Mouse (Mus musculus): ENCODE data around the gene Cdk10. TPM values are rescaled to one million over a fixed set of nuclear protein-coding genes. Genes with fewer than 3 reads are reported as not detected.

Cdk10 gene
- total and polyA plus RNA-seq, 3 experiments = 24.8 to 35.7 (median 33.9) TPM

GRCm38 (mm10) chr8:123188006-123188405, 36.6 kb upstream of the Cdk10 start:
- Histone ChIP-seq H3K9me3 (replicated peaks; ENCODE audit: low read length) (peaks cover 2% of the 10 kb centered on the region), H3K9ac (ENCODE audit: insufficient read depth, low read depth) (no peak overlapping the region), H3K27me3 (replicated peaks) (peaks cover 55% of the 10 kb centered on the region), H3K79me2 (replicated peaks; ENCODE audit: control insufficient read depth, extremely low read depth, insufficient read depth, poor library complexity, severe bottlenecking) (no peaks in the 10 kb centered on the region), H3K27ac (ENCODE audit: insufficient read depth, low read depth) (no peak overlapping the region), H3K36me3 (replicated peaks in 1 of 2; ENCODE audit: control insufficient read depth in 1 of 2, insufficient read depth in 1 of 2, low read length in 1 of 2) (no peaks in the 10 kb centered on the region), H3K4me3 (replicated peaks in 1 of 3; ENCODE audit: low read depth in 2 of 3, low read length in 2 of 3, poor library complexity in 1 of 3) (no peak overlapping the region), H3K4me1 (ENCODE audit: control insufficient read depth in 1 of 2, insufficient read depth in 2 of 2) (peaks cover 0 to 3% of the 10 kb centered on the region in 2 experiments; a peak in 2 of 4 replicates), H3K4me2 (ENCODE audit: insufficient read depth, low read depth, poor library complexity, severe bottlenecking) (no peak overlapping the region)
- DNase-seq (ENCODE audit: extremely low read depth) = no peak
- dilution Hi-C loops (cut with MboI; ENCODE audit: extremely low pct_ligation_motif_present, extremely low pct_unique_long_range_greater_than_20kb, low sequenced_read_pairs) = no loop called here
- TF ChIP-seq ELF1 (IDR thresholded peaks at IDR 0.05; ENCODE audit: low read depth, low read length) (no peak), NELFE (IDR thresholded peaks at IDR 0.05; ENCODE audit: low read depth, low read length) (no peak), HCFC1 (IDR thresholded peaks at IDR 0.05; ENCODE audit: low read depth, low read length) (no peak), GABPA (IDR thresholded peaks at IDR 0.05; ENCODE audit: insufficient replicate concordance, low read depth, low read length) (no peak), MYC (IDR thresholded peaks at IDR 0.05; ENCODE audit: low read depth, low read length) (no peak), BHLHE40 (IDR thresholded peaks at IDR 0.05; ENCODE audit: low read depth, low read length) (no peak), ZC3H11A (IDR thresholded peaks at IDR 0.05; ENCODE audit: low read depth, low read length) (no peak), RCOR1 (conservative IDR thresholded peaks at IDR 0.05; ENCODE audit: low read depth, low read length) (no peak), CHD1 (IDR thresholded peaks at IDR 0.05; ENCODE audit: low read depth, low read length) (no peak), ETS1 (conservative IDR thresholded peaks at IDR 0.05; ENCODE audit: low read depth, low read length) (no peak), TCF12 (IDR thresholded peaks at IDR 0.05; ENCODE audit: low read depth, low read length) (no peak), USF1 (IDR thresholded peaks at IDR 0.05; ENCODE audit: low read depth, low read length) (no peak), PAX5 (IDR thresholded peaks at IDR 0.05; ENCODE audit: low read length) (no peak), CTCF (conservative IDR thresholded peaks at IDR 0.05 in 1 of 2, IDR thresholded peaks at IDR 0.05 in 1 of 2; ENCODE audit: low read depth in 2 of 2, low read length in 2 of 2) (no peak)
- in situ Hi-C loops (cut with MboI; ENCODE audit: low pct_ligation_motif_present, low pct_unique_long_range_greater_than_20kb, low sequenced_read_pairs) = loop anchor here (5.0 kb wide), 1 partner anchor 76 kb away; no protein-coding TSS in a partner anchor

- Histone ChIP-seq H3K79me2 (replicated peaks; ENCODE audit: control insufficient read depth, extremely low read depth, insufficient read depth, poor library complexity, severe bottlenecking) (no peaks in the 10 kb centered on the region), H3K27ac (ENCODE audit: insufficient read depth, low read depth) (no peak overlapping the region), H3K36me3 (replicated peaks in 1 of 2; ENCODE audit: control insufficient read depth in 1 of 2, insufficient read depth in 1 of 2, low read length in 1 of 2) (no peaks in the 10 kb centered on the region), H3K4me3 (replicated peaks in 1 of 3; ENCODE audit: low read depth in 2 of 3, low read length in 2 of 3, poor library complexity in 1 of 3) (no peak overlapping the region), H3K9ac (ENCODE audit: insufficient read depth, low read depth) (no peak overlapping the region), H3K4me2 (ENCODE audit: insufficient read depth, low read depth, poor library complexity, severe bottlenecking) (no peak overlapping the region), H3K4me1 (ENCODE audit: control insufficient read depth in 1 of 2, insufficient read depth in 2 of 2) (peaks cover 0 to 3% of the 10 kb centered on the region in 2 experiments; a peak in 2 of 4 replicates), H3K9me3 (replicated peaks; ENCODE audit: low read length) (peaks cover 2% of the 10 kb centered on the region), H3K27me3 (replicated peaks) (peaks cover 54% of the 10 kb centered on the region)
- in situ Hi-C loops (cut with MboI; ENCODE audit: low pct_ligation_motif_present, low pct_unique_long_range_greater_than_20kb, low sequenced_read_pairs) (loop anchor here (5.0 kb wide), 1 partner anchor 77 kb away; no protein-coding TSS in a partner anchor), dilution Hi-C loops (cut with MboI; ENCODE audit: extremely low pct_ligation_motif_present, extremely low pct_unique_long_range_greater_than_20kb, low sequenced_read_pairs) (no loop called here)
- no peak for TF ChIP-seq SIN3A (IDR thresholded peaks at IDR 0.05; ENCODE audit: low read length)
- TF ChIP-seq POLR2AphosphoS2 (IDR thresholded peaks at IDR 0.05; ENCODE audit: low read depth, low read length) = no peak
- no peak for TF ChIP-seq USF2 (conservative IDR thresholded peaks at IDR 0.05; ENCODE audit: low read depth, low read length)
- no peak for TF ChIP-seq GABPA (IDR thresholded peaks at IDR 0.05; ENCODE audit: insufficient replicate concordance, low read depth, low read length)
- no peak for TF ChIP-seq HCFC1 (IDR thresholded peaks at IDR 0.05; ENCODE audit: low read depth, low read length)
- TF ChIP-seq JUND (conservative IDR thresholded peaks at IDR 0.05; ENCODE audit: low read depth, low read length) = no peak
- DNase-seq (ENCODE audit: extremely low read depth) = no peak
These were observed 35.8 kb upstream of the Cdk10 start for GRCm38 (mm10) chr8:123188841-123189240.

All from CH12.LX (cell line).